Mouse (Mus musculus) heart, embryonic 15.5 days (tissue): ENCODE measurements around the gene Med4. TPM values are rescaled to one million over a fixed set of nuclear protein-coding genes. Genes with fewer than 3 reads are reported as not detected.

Experiments used
- polyA plus RNA-seq: library from polyadenylated mRNA; unstranded; fragments of >200 nt; fragmentation: Nextera tagmentation; extraction: Ambion mirVana; gene quantifications from 2 replicates; pipeline ENCODE4 v1.2.1, GENCODE M21; 2015

The Med4 gene
- polyA plus RNA-seq, 1 experiment from 2014 or later = 48.4 TPM

Other genes with a start within 250 kb of the Med4 start
- 9.9 and 12.7 TPM in 2 replicates for gene Rb1, start 184.2 kb upstream of the Med4 start, polyA plus RNA-seq
- 728 and 777 TPM in 2 replicates for gene Itm2b, start 124.7 kb upstream of the Med4 start, polyA plus RNA-seq
- 195 and 257 TPM in 2 replicates for gene Sucla2, start 15.3 kb downstream of the Med4 start, polyA plus RNA-seq
- gene Nudt15, start 38.2 kb downstream of the Med4 start, polyA plus RNA-seq = 4.2 and 4.6 TPM in 2 replicates
- gene Gm21750, start 151.2 kb downstream of the Med4 start, polyA plus RNA-seq = not detected in 2 replicates